Mouse (Mus musculus) kidney, postnatal 4 days (tissue): ENCODE measurements at regions not wholly inside any gene's neighbourhood (a gene's known extent, or its start where the extent isn't known, plus 50 kb on each side); places are given as distances from the start of the nearest gene placed in this dataset.
A peak's percentile ranks its signal among the peaks of the same experiment; 100 is the strongest.
"Not testable (repeated sequence)": the region's sequence is repeated elsewhere in the genome, so short reads cannot be mapped to it uniquely, and the experiment has no call there.

Experiments
- DNase-seq, 2 experiments: peaks; one replicate each; pipeline ENCODE4 v3.0.0; 2021; ENCODE audit warnings: mixed read lengths in 2 of 2

GRCm38 (mm10) chr16:9016762-9017086 lies 186.8 kb downstream of the 1810013L24Rik start:
- DNase-seq: no peak

- DNase-seq: no peak
Observed at GRCm38 (mm10) chr16:9030717-9031116, 200.8 kb downstream of the 1810013L24Rik start.

GRCm38 (mm10) chr16:9043271-9043670 lies 213.4 kb downstream of the 1810013L24Rik start:
- no peak for DNase-seq

GRCm38 (mm10) chr16:9046864-9047263 lies 217.0 kb downstream of the 1810013L24Rik start:
- DNase-seq: no peak

GRCm38 (mm10) chr16:9054415-9054814 lies 224.5 kb downstream of the 1810013L24Rik start:
- DNase-seq: no peak

DNA sequence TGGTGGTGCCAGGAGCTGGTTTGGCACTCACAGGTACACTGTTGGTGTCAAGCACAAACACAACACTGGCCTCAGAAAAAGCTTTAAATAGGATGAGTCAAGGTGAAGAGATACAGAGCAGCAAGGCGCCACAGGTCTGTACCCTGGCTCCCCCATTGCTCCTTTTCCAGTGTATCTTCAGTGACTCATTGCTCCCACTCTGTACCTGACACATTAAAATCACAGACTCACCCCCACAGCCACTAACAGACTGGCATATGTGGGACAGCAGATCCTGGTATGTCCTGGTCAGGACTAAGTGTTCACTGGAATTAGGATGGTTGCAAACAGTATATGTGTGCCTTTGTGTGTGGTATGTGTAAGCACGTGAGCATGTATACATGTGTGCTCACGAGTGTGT lies 226.5 kb downstream of the 1810013L24Rik start:
- no peak for DNase-seq

GRCm38 (mm10) chr16:9071526-9071925 lies 241.6 kb downstream of the 1810013L24Rik start:
- no peak for DNase-seq

DNA sequence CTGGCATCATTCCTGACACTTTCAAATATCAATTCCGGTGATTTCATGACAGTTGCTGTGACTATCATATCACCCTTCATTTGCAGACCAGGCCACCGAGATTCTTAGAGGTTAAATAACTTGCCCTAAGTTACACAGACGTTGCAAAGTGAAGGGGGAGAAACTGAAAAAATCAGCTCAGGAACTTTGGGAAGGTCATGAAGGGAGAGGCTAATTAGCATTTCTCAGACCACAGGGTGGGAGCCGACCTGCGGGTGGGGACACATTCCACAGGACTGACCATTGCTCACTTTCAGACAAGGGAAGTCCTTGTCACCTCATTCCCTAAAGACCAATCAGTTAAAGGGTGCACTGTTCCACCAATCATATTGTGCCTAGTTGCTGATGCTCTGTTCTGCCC lies 242.1 kb downstream of the 1810013L24Rik start:
- DNase-seq: not testable (repeated sequence)

- no peak for DNase-seq
Observed at GRCm38 (mm10) chr16:9074295-9074694, 244.4 kb downstream of the 1810013L24Rik start.

DNA sequence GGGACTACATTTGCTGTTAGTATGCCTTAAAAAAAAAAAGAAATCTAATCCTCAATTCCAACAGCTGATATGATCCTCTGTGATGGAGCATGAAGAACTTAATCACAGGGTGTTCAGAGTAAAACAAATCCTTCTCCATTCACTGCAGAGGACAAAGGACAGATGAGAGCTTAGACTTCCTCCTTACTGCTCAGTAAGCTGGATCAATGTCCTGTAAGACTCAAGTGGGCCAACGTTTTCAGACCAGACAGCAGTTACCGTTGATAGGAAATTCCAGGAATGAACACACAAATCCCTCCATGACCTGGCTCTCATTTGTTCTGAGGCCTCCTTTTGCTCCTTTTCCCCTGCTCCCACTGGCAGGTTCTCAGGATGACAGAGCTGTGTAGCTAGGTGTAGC lies 247.6 kb downstream of the 1810013L24Rik start:
- no peak for DNase-seq

DNA sequence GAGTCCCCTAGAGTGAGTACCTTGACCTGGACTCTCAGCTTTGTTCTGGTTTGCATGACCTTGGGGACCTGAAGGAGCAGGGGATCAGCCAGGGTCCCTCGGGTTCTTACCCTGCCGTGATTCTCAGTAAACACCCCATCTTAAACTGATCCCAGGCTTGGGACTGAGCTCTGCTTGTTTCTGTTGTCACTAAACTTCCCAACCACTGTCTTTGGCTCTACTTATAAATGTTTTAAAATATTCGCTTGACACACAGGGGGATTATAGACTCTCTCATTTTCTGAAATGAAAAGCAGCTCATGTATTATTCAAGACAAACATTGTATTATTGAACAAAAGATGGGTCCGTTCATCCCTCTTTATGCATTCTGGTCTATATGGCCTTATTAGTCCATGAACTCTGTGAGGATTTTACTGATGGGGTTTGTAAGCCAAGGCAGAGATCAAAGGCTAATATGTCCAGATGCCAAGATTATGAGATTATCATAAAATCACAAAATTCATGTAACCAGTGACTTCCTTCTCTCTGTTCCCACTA lies 248.6 kb downstream of the 1810013L24Rik start:
- DNase-seq: no peak

GRCm38 (mm10) chr16:9083040-9083439 lies 253.1 kb downstream of the 1810013L24Rik start:
- DNase-seq: no peak

DNA sequence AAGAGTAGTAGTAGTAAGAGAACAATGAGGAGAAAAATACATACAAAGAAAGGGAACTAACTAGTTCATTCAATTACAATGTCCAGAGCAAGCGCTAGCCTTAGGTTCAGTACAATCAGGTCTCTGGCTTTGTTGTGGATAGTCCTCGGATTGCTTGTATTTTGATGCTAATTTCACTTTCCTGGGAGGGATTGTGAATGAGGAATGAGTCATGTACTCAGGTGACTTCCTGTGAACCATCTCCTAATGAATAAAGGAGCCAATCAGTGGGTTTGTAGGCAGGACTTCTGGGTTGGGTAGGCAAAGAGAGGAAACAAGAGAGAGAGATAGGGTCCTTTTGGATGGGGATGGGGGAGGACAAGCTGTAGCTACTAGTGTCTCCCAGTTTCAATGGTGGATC lies 253.8 kb downstream of the 1810013L24Rik start:
- DNase-seq: no peak

- DNase-seq: no peak
Observed at GRCm38 (mm10) chr16:9084581-9084980, 254.7 kb downstream of the 1810013L24Rik start.

DNA sequence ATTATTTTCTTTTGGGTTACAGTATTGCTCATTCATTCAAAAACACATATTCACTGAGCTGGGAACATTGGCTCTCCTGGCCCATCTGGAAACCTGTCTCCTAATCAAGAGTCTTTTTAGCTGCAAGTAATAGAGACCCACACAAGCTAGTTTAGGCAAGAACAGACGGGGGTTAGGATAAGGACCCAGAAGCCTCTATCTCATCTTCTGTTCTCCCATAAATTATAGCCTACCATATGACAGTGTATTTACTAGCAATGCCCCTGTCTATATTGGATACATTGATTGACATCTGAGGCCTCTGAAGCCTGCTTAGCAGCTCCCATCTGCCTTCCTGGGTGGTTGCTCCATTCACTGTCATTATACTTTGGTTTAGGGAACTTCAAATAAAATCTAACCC lies 255.2 kb downstream of the 1810013L24Rik start:
- no peak for DNase-seq

- no peak for DNase-seq
Observed at GRCm38 (mm10) chr16:9085977-9086376, 256.1 kb downstream of the 1810013L24Rik start.

- DNase-seq: no peak
Observed at GRCm38 (mm10) chr16:9091790-9092189, 261.9 kb downstream of the 1810013L24Rik start.

- peak in 1 of 2 experiments; percentile 5 for DNase-seq
Observed at GRCm38 (mm10) chr16:9092191-9092848, 262.4 kb downstream of the 1810013L24Rik start.

DNA sequence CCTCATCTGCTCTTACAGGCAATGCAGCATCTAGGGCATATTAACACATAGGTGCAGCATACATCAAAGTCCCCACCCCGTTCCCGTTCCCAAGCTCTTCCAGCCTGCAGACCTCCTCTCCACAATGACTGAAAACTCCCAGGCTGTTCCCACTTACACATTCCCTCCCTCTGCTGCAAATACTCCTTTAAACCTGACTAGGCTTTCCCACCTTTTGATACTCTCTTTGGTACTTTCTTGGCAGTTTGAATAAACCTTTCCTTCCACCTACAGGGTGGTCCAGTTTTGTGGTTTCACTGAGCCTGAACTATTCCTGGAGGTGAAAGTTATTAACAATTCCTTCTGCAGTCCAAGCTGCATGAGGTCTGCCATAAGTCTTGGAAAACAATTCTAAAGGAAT lies 263.7 kb downstream of the 1810013L24Rik start:
- no peak for DNase-seq

GRCm38 (mm10) chr16:9094201-9094600 lies 264.3 kb downstream of the 1810013L24Rik start:
- no peak for DNase-seq

- no peak for DNase-seq
Observed at GRCm38 (mm10) chr16:9106211-9106610, 276.3 kb downstream of the 1810013L24Rik start.

- not testable (repeated sequence) for DNase-seq
Observed at GRCm38 (mm10) chr16:9106676-9107075, 276.8 kb downstream of the 1810013L24Rik start.

DNA sequence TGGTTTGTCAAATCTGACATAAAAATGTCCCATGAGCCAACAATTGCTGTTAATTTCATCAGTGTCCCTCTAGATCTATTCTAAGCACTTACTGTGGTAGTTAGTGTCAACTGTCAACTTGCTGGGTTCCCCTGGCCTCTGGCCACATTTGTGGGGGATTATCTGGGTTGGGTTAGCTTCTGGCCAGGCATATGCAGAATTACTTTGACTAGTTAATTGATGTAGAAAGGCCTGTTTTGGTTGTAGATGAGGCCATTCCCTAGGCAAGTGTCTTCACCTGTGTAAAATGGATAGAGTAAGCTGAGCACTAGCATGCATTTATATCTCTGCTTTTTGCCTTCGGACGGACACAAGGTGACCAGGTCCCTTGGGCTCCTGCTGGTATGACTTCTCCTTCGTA lies 283.9 kb downstream of the 1810013L24Rik start:
- DNase-seq: no peak

GRCm38 (mm10) chr16:9115548-9115947 lies 285.6 kb downstream of the 1810013L24Rik start:
- no peak for DNase-seq

- no peak for DNase-seq
Observed at GRCm38 (mm10) chr16:9121581-9121980, 291.7 kb downstream of the 1810013L24Rik start.
